Mouse (Mus musculus) thymus, postnatal 4 days (tissue): Measurements from ENCODE around the gene Dclre1b.
"Not testable (repeated sequence)": the region's sequence is repeated elsewhere in the genome, so short reads cannot be mapped to it uniquely, and the experiment has no call there.

Experiments used
- DNase-seq: peaks from one replicate; pipeline ENCODE4 v3.0.0; 2021

Gene Dclre1b

GRCm38 (mm10) chr3:103808891-103809798 lies at the start of gene Dclre1b, which contains the start of the genes Ap4b1 and Gm43064:
TSS of gene Dclre1b (minus strand) at chr3:103809444.
TSS of gene Ap4b1 (plus strand) at chr3:103809520.
TSS of gene Gm43064 (plus strand) at chr3:103809573.
- DNase-seq: peak; percentile 96

GRCm38 (mm10) chr3:103857977-103858563 lies 48.8 kb upstream of the Dclre1b start:
- no peak for DNase-seq

GRCm38 (mm10) chr3:103857036-103857805 lies 48.0 kb upstream of the Dclre1b start:
- DNase-seq: no peak

- no peak for DNase-seq
These were observed 44.6 kb upstream of the Dclre1b start for GRCm38 (mm10) chr3:103853804-103854203.

- DNase-seq: peak; percentile 92
These were observed 43.5 kb upstream of the Dclre1b start for GRCm38 (mm10) chr3:103852565-103853299.

- no peak for DNase-seq
These were observed 42.6 kb upstream of the Dclre1b start for GRCm38 (mm10) chr3:103851882-103852281.

- no peak for DNase-seq
These were observed 42.2 kb upstream of the Dclre1b start for GRCm38 (mm10) chr3:103851481-103851880.

- no peak for DNase-seq
These were observed 41.6 kb upstream of the Dclre1b start for GRCm38 (mm10) chr3:103850644-103851363.

GRCm38 (mm10) chr3:103840946-103841345 lies 31.7 kb upstream of the Dclre1b start:
- DNase-seq: not testable (repeated sequence)

- not testable (repeated sequence) for DNase-seq
These were observed 31.0 kb upstream of the Dclre1b start for GRCm38 (mm10) chr3:103840195-103840594.

- DNase-seq: no peak
These were observed 30.5 kb upstream of the Dclre1b start for GRCm38 (mm10) chr3:103839711-103840110.

GRCm38 (mm10) chr3:103836453-103836852 lies 27.2 kb upstream of the Dclre1b start:
- DNase-seq: no peak

- DNase-seq: no peak
These were observed 26.7 kb upstream of the Dclre1b start for GRCm38 (mm10) chr3:103835951-103836310.

- no peak for DNase-seq
These were observed 26.2 kb upstream of the Dclre1b start for GRCm38 (mm10) chr3:103835272-103835950.

GRCm38 (mm10) chr3:103834001-103834400 lies 24.8 kb upstream of the Dclre1b start:
- no peak for DNase-seq

- DNase-seq: no peak
These were observed 23.2 kb upstream of the Dclre1b start, which contains the start of gene Bcl2l15 for GRCm38 (mm10) chr3:103832426-103832825. TSS of gene Bcl2l15 (plus strand) at chr3:103832601.

GRCm38 (mm10) chr3:103831146-103831545 lies 21.9 kb upstream of the Dclre1b start:
- DNase-seq: no peak

GRCm38 (mm10) chr3:103830681-103831080 lies 21.4 kb upstream of the Dclre1b start:
- not testable (repeated sequence) for DNase-seq

GRCm38 (mm10) chr3:103829036-103829435 lies 19.8 kb upstream of the Dclre1b start:
- no peak for DNase-seq

- DNase-seq: peak; percentile 21
These were observed 18.3 kb upstream of the Dclre1b start for GRCm38 (mm10) chr3:103827548-103827947.

GRCm38 (mm10) chr3:103810967-103811366 lies 1.7 kb upstream of the Dclre1b start:
- no peak for DNase-seq
